Mouse (Mus musculus) liver, embryonic 16.5 days (tissue): ENCODE measurements around the gene Adcy10. TPM values are rescaled to one million over a fixed set of nuclear protein-coding genes. Genes with fewer than 3 reads are reported as not detected.
A peak's percentile ranks its signal among the peaks of the same experiment; 100 is the strongest.

ENCODE experiments used
- ATAC-seq: fragments of 200-750 bp; cut with Nextera tagmentation; 2 replicates; pipeline ENCODE4 v1.8.0; 2017; ENCODE audit warnings: low read depth, mild to moderate bottlenecking, moderate number of reproducible peaks, moderate library complexity
- H3K27ac ChIP-seq: fragments of 300-500 bp; sonication (generic); 2 replicates; pipeline ENCODE4 v1.5.1; 2014; ENCODE audit warnings: mild to moderate bottlenecking, low read length
- H3K27me3 ChIP-seq: fragments of 300-500 bp; sonication (generic); 2 replicates; pipeline ENCODE4 v1.6.1; 2014; ENCODE audit warnings: low read depth, low read length, mixed read lengths; ENCODE audit not compliant: control insufficient read depth, insufficient read depth
- H3K36me3 ChIP-seq: fragments of 300-500 bp; sonication (generic); 2 replicates; pipeline ENCODE4 v1.6.1; 2014; ENCODE audit warnings: mild to moderate bottlenecking; ENCODE audit not compliant: control insufficient read depth, insufficient read depth
- H3K4me1 ChIP-seq: fragments of 300-500 bp; sonication (generic); 2 replicates; pipeline ENCODE4 v1.6.1; 2014; ENCODE audit warnings: low read depth, low read length, mixed read lengths; ENCODE audit not compliant: control insufficient read depth
- H3K4me2 ChIP-seq: fragments of 300-500 bp; sonication (generic); 2 replicates; pipeline ENCODE4 v1.6.1; 2014; ENCODE audit warnings: low read depth, low read length, mixed read lengths
- H3K4me3 ChIP-seq: fragments of 300-500 bp; sonication (generic); 2 replicates; pipeline ENCODE4 v1.5.1; 2014; ENCODE audit warnings: low read depth, mild to moderate bottlenecking, low read length
- H3K9ac ChIP-seq: fragments of 300-500 bp; sonication (generic); 2 replicates; pipeline ENCODE4 v1.6.1; 2014; ENCODE audit warnings: low read depth, low read length
- H3K9me3 ChIP-seq: fragments of 300-500 bp; sonication (generic); replicated peaks from 2 replicates; pipeline ENCODE4 v1.6.1; 2016; ENCODE audit warnings: low read length; ENCODE audit not compliant: control insufficient read depth
- WGBS: fragments of 180-500 bp; shearing (Covaris S2); extraction: QIAGEN DNeasy Blood & Tissue Kit; methylation state at CpG from one replicate; pipeline ENCODE4 v1.1.7; 2014; ENCODE audit not compliant: insufficient replicate concordance; 5-methylcytosine and 5-hydroxymethylcytosine counted together
- polyA plus RNA-seq: library from polyadenylated mRNA; unstranded; fragments of >200 nt; fragmentation: Nextera tagmentation; extraction: Ambion mirVana; gene quantifications from 2 replicates; pipeline ENCODE4 v1.2.1, GENCODE M21; 2015

Gene Adcy10
- polyA plus RNA-seq, result 0.02 and 0.11 TPM in 2 replicates

- Histone ChIP-seq H3K36me3 (peaks cover 4% of the 10 kb centered on the region), H3K4me1 (no peaks in the 10 kb centered on the region; the same call in none of the 2 replicates), H3K27me3 (no peaks in the 10 kb centered on the region), H3K9ac (no peak within 1 kb of the TSS), H3K9me3 (no peaks in the 10 kb centered on the region), H3K4me2 (no peak within 1 kb of the TSS), H3K27ac (peak within 1 kb of the TSS; percentile 57), H3K4me3 (no peak within 1 kb of the TSS)
- 68% methylated on average over 8 of the region's 8 CpGs for WGBS
- peak; percentile 74 for ATAC-seq
These were observed at the start of gene Adcy10 for GRCm38 (mm10) chr1:165484688-165485233. Adcy10 (plus strand) TSS chr1:165485183.

- no peak overlapping the region for H3K27ac ChIP-seq
- 32% methylated on average over 1 of the region's 1 CpGs for WGBS
These were observed 46.5 kb upstream of the Adcy10 start for GRCm38 (mm10) chr1:165438289-165439021.

GRCm38 (mm10) chr1:165440788-165441187, 44.2 kb upstream of the Adcy10 start:
- Histone ChIP-seq H3K27me3 (no peaks in the 10 kb centered on the region), H3K9me3 (no peaks in the 10 kb centered on the region), H3K4me2 (no peak overlapping the region), H3K4me3 (no peak overlapping the region), H3K36me3 (no peaks in the 10 kb centered on the region), H3K4me1 (peaks cover 6% of the 10 kb centered on the region), H3K9ac (no peak overlapping the region), H3K27ac (no peak overlapping the region)
- WGBS, result 79% methylated on average over 3 of the region's 3 CpGs
- ATAC-seq, result 0 out of 2 replicates have a peak, but pooled peaks have one; percentile 39

More at GRCm38 (mm10) chr1:165438289-165439021, 46.5 kb upstream of the Adcy10 start:
- Histone ChIP-seq H3K4me1 (peaks cover 6% of the 10 kb centered on the region), H3K4me2 (no peak overlapping the region), H3K36me3 (no peaks in the 10 kb centered on the region), H3K27me3 (no peaks in the 10 kb centered on the region), H3K9me3 (no peaks in the 10 kb centered on the region), H3K4me3 (no peak overlapping the region), H3K9ac (no peak overlapping the region)
- no peak for ATAC-seq

GRCm38 (mm10) chr1:165441201-165441600, 43.8 kb upstream of the Adcy10 start:
- Histone ChIP-seq H3K4me3 (no peak overlapping the region), H3K27ac (no peak overlapping the region), H3K27me3 (no peaks in the 10 kb centered on the region), H3K9me3 (no peaks in the 10 kb centered on the region), H3K4me2 (no peak overlapping the region), H3K9ac (no peak overlapping the region), H3K36me3 (no peaks in the 10 kb centered on the region), H3K4me1 (peaks cover 6% of the 10 kb centered on the region)
- ATAC-seq, result no peak

GRCm38 (mm10) chr1:165441719-165442118, 43.3 kb upstream of the Adcy10 start:
- H3K9ac ChIP-seq, result no peak overlapping the region
- no peaks in the 10 kb centered on the region for H3K36me3 ChIP-seq
- no peak overlapping the region for H3K4me2 ChIP-seq
- H3K4me1 ChIP-seq, result peaks cover 6% of the 10 kb centered on the region
- H3K4me3 ChIP-seq, result no peak overlapping the region
- H3K27ac ChIP-seq, result no peak overlapping the region
- 0 out of 2 replicates have a peak, but pooled peaks have one; percentile 9 for ATAC-seq
- H3K9me3 ChIP-seq, result no peaks in the 10 kb centered on the region
- WGBS, result 86% methylated on average over 3 of the region's 3 CpGs
- no peaks in the 10 kb centered on the region for H3K27me3 ChIP-seq

- peak overlapping the region; percentile 99 for H3K9ac ChIP-seq
- peak overlapping the region; percentile 69 for H3K4me2 ChIP-seq
- ATAC-seq, result no peak
- 7% methylated on average over 7 of the region's 7 CpGs for WGBS
- H3K4me1 ChIP-seq, result peaks cover 9% of the 10 kb centered on the region
- no peaks in the 10 kb centered on the region for H3K36me3 ChIP-seq
- peak overlapping the region; percentile 100 for H3K4me3 ChIP-seq
- no peaks in the 10 kb centered on the region for H3K27me3 ChIP-seq
- no peaks in the 10 kb centered on the region for H3K9me3 ChIP-seq
- peak overlapping the region; percentile 97 for H3K27ac ChIP-seq
These were observed 25.9 kb upstream of the Adcy10 start for GRCm38 (mm10) chr1:165459041-165459502.

- ATAC-seq, result peak; percentile 1; the same call in 1 of the 2 replicates
These were observed 25.3 kb upstream of the Adcy10 start for GRCm38 (mm10) chr1:165459503-165460181.

GRCm38 (mm10) chr1:165460360-165460800, 24.6 kb upstream of the Adcy10 start, which contains the start of the genes Dcaf6 and Mpc2:
Dcaf6 (minus strand) TSS chr1:165460475.
Mpc2 (plus strand) TSS chr1:165460637.
- H3K9ac ChIP-seq, result peak within 1 kb of the TSS; percentile 99
- H3K27ac ChIP-seq, result peak within 1 kb of the TSS; percentile 97
- H3K36me3 ChIP-seq, result no peaks in the 10 kb centered on the region
- WGBS, result under 1% methylated on average over 35 of the region's 37 CpGs
- H3K27me3 ChIP-seq, result no peaks in the 10 kb centered on the region
- peak; percentile 78 for ATAC-seq
- H3K9me3 ChIP-seq, result no peaks in the 10 kb centered on the region
- H3K4me1 ChIP-seq, result peaks cover 9% of the 10 kb centered on the region
- H3K4me3 ChIP-seq, result peak within 1 kb of the TSS; percentile 100
- peak within 1 kb of the TSS; percentile 73 for H3K4me2 ChIP-seq

More at GRCm38 (mm10) chr1:165459503-165460181, 25.3 kb upstream of the Adcy10 start:
- peak overlapping the region; percentile 99 for H3K9ac ChIP-seq
- no peaks in the 10 kb centered on the region for H3K9me3 ChIP-seq
- peak overlapping the region; percentile 69 for H3K4me2 ChIP-seq
- H3K4me1 ChIP-seq, result peaks cover 9% of the 10 kb centered on the region
- H3K36me3 ChIP-seq, result no peaks in the 10 kb centered on the region
- H3K27me3 ChIP-seq, result no peaks in the 10 kb centered on the region
- under 1% methylated on average over 60 of the region's 60 CpGs for WGBS
- peak overlapping the region; percentile 100 for H3K4me3 ChIP-seq
- peak overlapping the region; percentile 97 for H3K27ac ChIP-seq
